Comparison of ENCODE assay signal across 16 mouse cellular contexts in the genomic region with DNA sequence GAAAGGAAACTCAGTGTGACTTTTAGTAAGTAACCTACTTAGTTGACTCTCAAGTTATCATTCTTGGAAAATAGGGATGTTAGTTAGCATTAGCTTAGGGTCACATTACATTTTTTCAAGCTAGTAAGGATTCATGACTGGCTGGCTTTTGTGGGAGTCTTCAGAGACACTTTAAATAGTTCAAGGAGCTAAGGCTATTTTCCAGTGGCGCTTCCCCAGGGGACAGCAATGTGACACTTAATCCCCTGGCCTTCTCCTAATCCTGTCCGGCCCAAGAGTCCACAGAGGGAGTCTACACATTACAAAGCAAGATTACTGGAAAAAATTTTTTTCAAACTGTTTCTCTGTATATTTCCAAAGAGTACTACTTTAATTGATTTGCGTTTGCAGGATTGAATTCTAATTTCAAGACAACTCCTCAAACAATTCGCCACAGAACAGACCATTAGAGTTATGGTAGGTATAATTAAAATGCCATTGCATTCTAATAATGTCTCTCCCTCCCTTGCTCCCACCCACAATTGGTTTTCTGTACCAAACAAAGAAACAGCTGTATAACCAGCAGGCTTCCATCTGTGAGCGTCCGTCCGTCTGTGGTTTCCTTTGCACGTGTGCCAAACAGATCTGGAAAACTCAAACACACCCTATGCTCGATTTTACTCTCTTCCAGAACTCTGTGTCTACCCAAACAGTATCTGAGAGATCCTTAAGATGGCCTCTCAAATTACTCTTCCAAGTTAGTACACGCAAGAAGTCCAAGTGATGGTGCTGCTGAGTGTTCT.
DNase-seq lines count a peak whose midpoint lies in the region; ATAC-seq lines count a peak whose summit lies in the region.
"Had no signal": no experiment of that assay in that cellular context is flagged by ENCODE, and none has a peak within 500 bp of the region (broad histone marks: within the 10 kb centered on the region; RNA-seq: fewer than 3 reads in every experiment).

No protein-coding gene starts in this region.

- no peak overlapping the region for H3K4me2 ChIP-seq in forebrain, embryonic 14.5 days (ENCODE audit: low read length)
- no peak overlapping the region for H3K4me2 ChIP-seq in forebrain, embryonic 13.5 days
- no peak overlapping the region for H3K4me2 ChIP-seq in limb, embryonic 13.5 days (replicated peaks)
- H3K4me2 ChIP-seq in stomach, embryonic 16.5 days (ENCODE audit: low read depth, low read length) = no peak overlapping the region

- no peaks in the 10 kb centered on the region for H3K36me3 ChIP-seq in forebrain, embryonic 14.5 days (ENCODE audit: control insufficient read depth, insufficient read depth, low read length)
- H3K36me3 ChIP-seq in forebrain, embryonic 13.5 days (ENCODE audit: poor library complexity, severe bottlenecking) = no peaks in the 10 kb centered on the region
- H3K36me3 ChIP-seq in limb, embryonic 13.5 days = no peaks in the 10 kb centered on the region
- no peaks in the 10 kb centered on the region for H3K36me3 ChIP-seq in limb, embryonic 10.5 days
- no peaks in the 10 kb centered on the region for H3K36me3 ChIP-seq in stomach, embryonic 16.5 days (ENCODE audit: control insufficient read depth, insufficient read depth, low read length)
- H3K36me3 ChIP-seq: midbrain, embryonic 10.5 days had no signal

- DNase-seq in forebrain, embryonic 14.5 days (ENCODE audit: low spot score) = peak; percentile 8
- no peak for DNase-seq in limb, embryonic 10.5 days (ENCODE audit: low spot score)
- DNase-seq in gastrocnemius, postnatal 36 days = peak; percentile 31 to 55
- no peak for DNase-seq in ovary, postnatal 14 days (ENCODE audit: low spot score)
- DNase-seq in right cerebral cortex, postnatal 14 days = no peak
- DNase-seq: adrenal gland, postnatal 10 days; cerebellum, adult 11-12 months; retina, postnatal 1 day had no signal

- intact Hi-C loops in gastrocnemius, postnatal 36 days (cut with DNase I) = no loop called here

- 58% methylated on average over 10 of the region's 10 CpGs for WGBS in forebrain, embryonic 14.5 days
- 60% methylated on average over 10 of the region's 10 CpGs for WGBS in forebrain, embryonic 13.5 days
- WGBS in limb, embryonic 13.5 days = 53% methylated on average over 10 of the region's 10 CpGs
- WGBS in limb, embryonic 10.5 days = 85% methylated on average over 10 of the region's 10 CpGs
- 59% methylated on average over 10 of the region's 10 CpGs for WGBS in stomach, embryonic 16.5 days

- no peaks in the 10 kb centered on the region for H3K27me3 ChIP-seq in forebrain, embryonic 14.5 days (replicated peaks; ENCODE audit: control insufficient read depth, insufficient read depth, low read length)
- no peaks in the 10 kb centered on the region for H3K27me3 ChIP-seq in forebrain, embryonic 13.5 days
- H3K27me3 ChIP-seq in limb, embryonic 13.5 days = no peaks in the 10 kb centered on the region
- H3K27me3 ChIP-seq in limb, embryonic 10.5 days (ENCODE audit: low read depth, poor library complexity, severe bottlenecking) = no peaks in the 10 kb centered on the region
- no peaks in the 10 kb centered on the region for H3K27me3 ChIP-seq in stomach, embryonic 16.5 days (ENCODE audit: control insufficient read depth, insufficient read depth, low read length)

- no peaks in the 10 kb centered on the region for H3K9me3 ChIP-seq in forebrain, embryonic 14.5 days (replicated peaks; ENCODE audit: control insufficient read depth, low read length)
- H3K9me3 ChIP-seq in forebrain, embryonic 13.5 days (replicated peaks) = no peaks in the 10 kb centered on the region
- H3K9me3 ChIP-seq in limb, embryonic 13.5 days = no peaks in the 10 kb centered on the region
- no peaks in the 10 kb centered on the region for H3K9me3 ChIP-seq in limb, embryonic 10.5 days (replicated peaks)
- H3K9me3 ChIP-seq in stomach, embryonic 16.5 days (replicated peaks; ENCODE audit: control insufficient read depth, low read length) = no peaks in the 10 kb centered on the region
- H3K9me3 ChIP-seq: midbrain, embryonic 10.5 days had no signal

- no peak overlapping the region for H3K27ac ChIP-seq in forebrain, embryonic 14.5 days (ENCODE audit: low read depth, low read length)
- no peak overlapping the region for H3K27ac ChIP-seq in forebrain, embryonic 13.5 days
- H3K27ac ChIP-seq in limb, embryonic 13.5 days = no peak overlapping the region
- no peak overlapping the region for H3K27ac ChIP-seq in limb, embryonic 10.5 days
- peak overlapping the region; percentile 23; the same call in 1 of the 2 replicates for H3K27ac ChIP-seq in stomach, embryonic 16.5 days (ENCODE audit: low read length)
- H3K27ac ChIP-seq: left cerebral cortex, adult 2 months; liver, embryonic 14.5 days; midbrain, embryonic 10.5 days had no signal

- H3K4me3 ChIP-seq in forebrain, embryonic 14.5 days (ENCODE audit: low read depth, low read length) = no peak overlapping the region
- no peak overlapping the region for H3K4me3 ChIP-seq in forebrain, embryonic 13.5 days
- no peak overlapping the region for H3K4me3 ChIP-seq in limb, embryonic 13.5 days
- H3K4me3 ChIP-seq in limb, embryonic 10.5 days = no peak overlapping the region
- no peak overlapping the region for H3K4me3 ChIP-seq in stomach, embryonic 16.5 days (replicated peaks; ENCODE audit: low read length)
- H3K4me3 ChIP-seq: left cerebral cortex, adult 2 months; midbrain, embryonic 10.5 days had no signal

- no peak overlapping the region for H3K9ac ChIP-seq in forebrain, embryonic 14.5 days (ENCODE audit: low read length)
- no peak overlapping the region for H3K9ac ChIP-seq in forebrain, embryonic 13.5 days
- no peak overlapping the region for H3K9ac ChIP-seq in limb, embryonic 13.5 days
- H3K9ac ChIP-seq in stomach, embryonic 16.5 days (ENCODE audit: low read length) = no peak overlapping the region
- H3K9ac ChIP-seq: liver, embryonic 14.5 days had no signal

- ATAC-seq in forebrain, embryonic 14.5 days = no peak
- ATAC-seq in forebrain, embryonic 13.5 days = no peak
- ATAC-seq in limb, embryonic 13.5 days (ENCODE audit: low FRiP score, low read depth) = peak; percentile 51; the same call in 1 of the 2 replicates
- ATAC-seq in stomach, embryonic 16.5 days (ENCODE audit: insufficient read depth, low FRiP score) = peak; percentile 21; the same call in 1 of the 2 replicates
- ATAC-seq: forebrain, embryonic 16.5 days; intestine, postnatal 0 days had no signal

- no peaks in the 10 kb centered on the region for H3K4me1 ChIP-seq in forebrain, embryonic 14.5 days (ENCODE audit: control insufficient read depth, insufficient read depth, low read length)
- H3K4me1 ChIP-seq in forebrain, embryonic 13.5 days = no peaks in the 10 kb centered on the region
- 0 out of 2 replicates have a peak, but pooled peaks cover 3% of the 10 kb centered on the region for H3K4me1 ChIP-seq in limb, embryonic 13.5 days
- H3K4me1 ChIP-seq in limb, embryonic 10.5 days = no peaks in the 10 kb centered on the region
- 0 out of 2 replicates have a peak, but pooled peaks cover 3% of the 10 kb centered on the region for H3K4me1 ChIP-seq in stomach, embryonic 16.5 days (ENCODE audit: control insufficient read depth, insufficient read depth, low read length)

Comparison
In these comparisons a context has a peak if more than half of its experiments do, and no peak if none do; other contexts are left out.
1. ATAC-seq: peak in limb, embryonic 13.5 days (single experiment) and stomach, embryonic 16.5 days (single experiment); none in forebrain, embryonic 14.5 days (single experiment) and forebrain, embryonic 13.5 days (single experiment).
2. DNase-seq: peak in forebrain, embryonic 14.5 days (single experiment) and gastrocnemius, postnatal 36 days (2 of 2); none in limb, embryonic 10.5 days (single experiment), ovary, postnatal 14 days (single experiment) and right cerebral cortex, postnatal 14 days (single experiment).